Mouse (Mus musculus): ENCODE results near the gene Desi2. TPM values are rescaled to one million over a fixed set of nuclear protein-coding genes. Genes with fewer than 3 reads are reported as not detected.
"Not testable (repeated sequence)": the region's sequence is repeated elsewhere in the genome, so short reads cannot be mapped to it uniquely, and the experiment has no call there.

Desi2 gene
- total RNA-seq, 2 experiments from 2014 or later, result 23.3 to 27.0 TPM

DNA sequence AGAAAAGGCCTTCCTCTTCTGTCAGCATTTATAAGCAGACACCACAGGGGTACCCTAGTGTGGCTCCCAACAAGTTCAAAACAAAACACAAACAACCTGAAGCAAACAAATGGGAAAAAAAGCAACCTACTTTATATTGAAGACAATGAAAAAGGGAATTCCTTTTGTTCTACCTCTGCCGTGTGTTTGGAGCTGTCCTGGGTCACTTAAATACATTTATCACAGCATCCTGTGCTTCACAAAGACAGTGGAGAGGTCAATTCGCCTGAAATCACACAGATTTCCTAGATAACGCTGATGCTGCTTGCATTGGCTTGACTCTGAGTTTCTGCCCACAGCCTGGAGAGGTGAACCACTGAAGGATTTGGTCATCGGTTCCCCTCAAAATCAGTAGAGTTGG lies 67.4 kb downstream of the Desi2 start:
- no peak for DNase-seq
- intact Hi-C loops (cut with DNase I), result no loop called here

DNA sequence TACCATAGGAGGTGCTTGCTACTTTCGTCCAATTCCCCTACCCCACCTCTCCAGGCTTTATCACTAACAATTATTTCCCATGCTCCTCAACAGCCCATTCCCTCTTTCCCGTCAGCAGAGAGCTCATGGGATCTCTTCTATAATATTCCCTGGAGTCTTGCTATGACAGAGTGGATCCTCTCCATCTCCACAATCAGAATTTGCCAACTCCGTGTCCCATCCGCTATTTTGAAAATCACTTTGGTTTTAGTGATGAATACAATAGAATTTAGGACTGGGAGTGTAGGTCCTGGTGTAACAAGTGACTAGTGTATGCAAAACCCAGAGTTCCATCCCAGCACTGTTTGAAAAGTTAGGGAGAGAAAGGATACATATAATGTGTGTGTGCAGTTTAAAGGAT lies 69.1 kb downstream of the Desi2 start:
- intact Hi-C loops (cut with DNase I), result no loop called here

DNA sequence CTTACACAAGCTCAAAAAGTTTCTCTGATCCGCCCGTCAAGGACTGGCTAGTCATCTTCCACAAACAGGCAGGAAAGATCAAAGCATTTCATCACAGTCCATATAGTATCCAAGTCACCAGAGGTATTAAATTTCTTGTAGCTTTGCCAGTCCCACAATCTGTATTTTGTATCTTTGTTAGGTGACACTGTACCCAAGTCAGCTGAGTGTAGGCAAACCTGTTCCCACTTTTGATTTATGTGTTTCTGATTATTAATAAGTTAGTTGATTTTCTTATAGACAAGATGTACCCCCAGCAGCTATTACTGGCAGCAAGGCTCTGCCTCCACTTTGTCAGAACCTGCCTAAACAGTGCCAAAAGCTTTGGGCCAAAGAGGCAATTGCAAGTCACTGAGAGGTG lies 71.6 kb downstream of the Desi2 start:
- no peak for DNase-seq
- intact Hi-C loops (cut with DNase I), result no loop called here

More for the DNA sequence above, 69.1 kb downstream of the Desi2 start:
- no peak for DNase-seq

DNA sequence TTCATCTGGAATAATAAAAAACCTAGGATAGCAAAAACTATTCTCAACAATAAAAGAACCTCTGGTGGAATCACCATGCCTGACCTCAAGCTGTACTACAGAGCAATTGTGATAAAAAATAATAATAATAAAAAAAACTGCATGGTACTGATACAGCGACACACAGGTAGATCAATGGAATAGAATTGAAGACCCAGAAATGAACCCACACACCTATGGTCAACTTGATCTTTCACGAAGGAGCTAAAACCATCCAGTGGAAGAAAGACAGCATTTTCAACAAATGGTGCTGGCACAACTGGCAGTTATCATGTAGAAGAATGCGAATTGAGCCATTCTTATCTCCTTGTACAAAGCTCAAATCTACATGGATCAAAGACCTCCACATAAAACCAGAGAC lies 78.2 kb downstream of the Desi2 start:
- not testable (repeated sequence) for DNase-seq

GRCm38 (mm10) chr1:178270635-178271034 lies 83.4 kb downstream of the Desi2 start:
- intact Hi-C loops (cut with DNase I), result no loop called here

More for the DNA sequence above, 78.2 kb downstream of the Desi2 start:
- intact Hi-C loops (cut with DNase I), result not testable (repeated sequence)

DNA sequence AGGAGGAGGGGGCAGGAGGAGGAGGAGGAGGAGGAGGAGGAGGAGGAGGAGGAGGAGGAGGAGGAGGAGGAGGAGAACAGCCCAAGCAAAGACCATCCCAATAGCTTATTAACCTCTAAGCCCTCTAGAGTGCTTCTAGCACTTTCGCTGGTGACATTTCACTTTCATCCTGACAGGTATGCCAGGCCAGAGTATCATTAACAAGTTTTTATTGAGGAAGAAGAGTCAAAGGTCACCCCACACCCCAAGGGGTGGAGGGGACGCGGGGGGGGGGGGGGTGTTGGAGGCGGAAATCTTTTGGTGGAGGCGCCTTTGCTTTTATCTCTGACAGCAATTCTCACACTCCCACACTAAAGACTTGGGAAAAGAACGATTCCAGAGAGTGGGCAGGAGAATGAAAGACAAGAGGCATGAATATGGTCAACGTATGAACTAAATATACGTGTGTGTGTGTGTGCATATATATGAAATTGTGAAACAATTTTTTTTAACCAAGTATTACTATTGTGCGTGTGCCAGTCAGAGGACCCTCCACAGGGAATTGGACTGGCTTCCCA lies 88.0 kb downstream of the Desi2 start:
- no peak for DNase-seq
- intact Hi-C loops (cut with DNase I), result no loop called here

More at GRCm38 (mm10) chr1:178270635-178271034, 83.4 kb downstream of the Desi2 start:
- DNase-seq, result no peak

GRCm38 (mm10) chr1:178275738-178276053 lies 88.5 kb downstream of the Desi2 start:
- intact Hi-C loops (cut with DNase I), result no loop called here
- DNase-seq, result no peak

GRCm38 (mm10) chr1:178276054-178276911 lies 89.1 kb downstream of the Desi2 start:
- DNase-seq, result peak; percentile 75 to 76
- intact Hi-C loops (cut with DNase I), result no loop called here

DNA sequence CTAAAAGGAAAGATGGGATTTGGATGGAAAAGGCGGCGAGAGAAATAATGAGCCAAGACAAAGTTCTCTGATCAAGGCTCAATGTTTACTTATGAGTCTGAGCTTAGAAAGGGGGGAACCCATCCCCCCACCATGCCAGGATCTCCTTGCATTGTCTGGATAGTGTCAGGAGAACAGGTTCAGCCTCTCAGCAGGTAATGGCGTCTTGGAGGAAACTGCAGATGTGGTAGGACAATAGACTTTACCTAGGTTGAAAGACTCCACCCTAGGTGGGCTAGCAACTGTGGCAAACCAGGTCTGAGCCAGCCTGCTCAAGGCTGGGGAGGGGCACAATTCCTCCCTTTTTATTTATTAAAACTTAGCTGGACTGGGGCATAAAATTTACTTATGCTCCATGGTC lies 96.1 kb downstream of the Desi2 start:
- intact Hi-C loops (cut with DNase I); DNase-seq: not testable (repeated sequence)

- intact Hi-C loops (cut with DNase I), result no loop called here
- no peak for DNase-seq
Measured at GRCm38 (mm10) chr1:178283946-178284720, 96.9 kb downstream of the Desi2 start.

GRCm38 (mm10) chr1:178287601-178288176 lies 100.5 kb downstream of the Desi2 start:
- no peak for DNase-seq
- intact Hi-C loops (cut with DNase I), result no loop called here

- intact Hi-C loops (cut with DNase I), result no loop called here
- no peak for DNase-seq
Measured at GRCm38 (mm10) chr1:178291716-178292115, 104.5 kb downstream of the Desi2 start.

GRCm38 (mm10) chr1:178294051-178294450 lies 106.8 kb downstream of the Desi2 start:
- intact Hi-C loops (cut with DNase I), result no loop called here
- DNase-seq, result no peak

- intact Hi-C loops (cut with DNase I), result loop anchor here (10.0 kb wide), 2 partner anchors 116 to 356 kb away; partner anchors contain the start of gene Desi2
- not testable (repeated sequence) for DNase-seq
Measured at GRCm38 (mm10) chr1:178301261-178301660, 114.0 kb downstream of the Desi2 start.

GRCm38 (mm10) chr1:178303425-178303824 lies 116.2 kb downstream of the Desi2 start:
- intact Hi-C loops (cut with DNase I), result loop anchor here (2.0 to 10.0 kb wide), 3 partner anchors 119 to 359 kb away; partner anchors contain the start of gene Desi2

More at GRCm38 (mm10) chr1:178303425-178303824, 116.2 kb downstream of the Desi2 start:
- peak; percentile 72 to 85 for DNase-seq

Other genes with a start within 250 kb of the Desi2 start
- under 1 TPM; 0.17 to 0.26 TPM for gene Catspere2, start 204.0 kb upstream of the Desi2 start, total RNA-seq (2021)
- gene Cox20, start 131.7 kb downstream of the Desi2 start, total RNA-seq (2021), result 100 to 1,000 TPM; 128 to 134 TPM
- 100 to 1,000 TPM; 258 to 270 TPM for gene Hnrnpu, start 150.4 kb downstream of the Desi2 start, total RNA-seq (2021)
- gene Efcab2, start 218.7 kb downstream of the Desi2 start, total RNA-seq (2021), result 10 to 100 TPM; 25.3 to 27.8 TPM